In genomic region chr11:10724991-10725390, GRCm38 (mm10) we compare ENCODE assay signal across 28 mouse cellular contexts.
"Had no signal": no experiment of that assay in that cellular context is flagged by ENCODE, and none has a peak within 500 bp of the region (broad histone marks: within the 10 kb centered on the region; RNA-seq: fewer than 3 reads in every experiment).

No protein-coding gene starts in this region.

- H3K4me1 ChIP-seq: limb, embryonic 10.5 days; limb, embryonic 12.5 days; limb, embryonic 13.5 days; limb, embryonic 15.5 days; liver, embryonic 13.5 days; liver, embryonic 15.5 days; lung, embryonic 15.5 days; megakaryocyte, embryonic 14.5 days; midbrain, embryonic 10.5 days; midbrain, embryonic 12.5 days; midbrain, embryonic 13.5 days; midbrain, embryonic 15.5 days; neural tube, embryonic 12.5 days had no signal

- H3K9me3 ChIP-seq: limb, embryonic 10.5 days; limb, embryonic 12.5 days; limb, embryonic 13.5 days; limb, embryonic 15.5 days; liver, embryonic 12.5 days; liver, embryonic 13.5 days; liver, embryonic 15.5 days; lung, embryonic 15.5 days; midbrain, embryonic 10.5 days; midbrain, embryonic 12.5 days; midbrain, embryonic 13.5 days; midbrain, embryonic 15.5 days; neural tube, embryonic 12.5 days had no signal

- H3K27ac ChIP-seq: limb, embryonic 10.5 days; limb, embryonic 12.5 days; limb, embryonic 13.5 days; limb, embryonic 15.5 days; liver, embryonic 12.5 days; liver, embryonic 13.5 days; liver, embryonic 14.5 days; liver, embryonic 15.5 days; lung, embryonic 15.5 days; macrophage; midbrain, embryonic 10.5 days; midbrain, embryonic 12.5 days; midbrain, embryonic 13.5 days; midbrain, embryonic 15.5 days; neural tube, embryonic 12.5 days had no signal

- H3K9ac ChIP-seq: limb, embryonic 12.5 days; limb, embryonic 13.5 days; limb, embryonic 15.5 days; liver, embryonic 12.5 days; liver, embryonic 13.5 days; liver, embryonic 14.5 days; liver, embryonic 15.5 days; liver, postnatal 0 days; lung, embryonic 14.5 days; lung, embryonic 15.5 days; midbrain, embryonic 12.5 days; midbrain, embryonic 13.5 days; midbrain, embryonic 15.5 days; neural tube, embryonic 12.5 days had no signal

- H3K4me3 ChIP-seq: limb, embryonic 10.5 days; limb, embryonic 12.5 days; limb, embryonic 13.5 days; limb, embryonic 15.5 days; liver, embryonic 12.5 days; liver, embryonic 13.5 days; liver, embryonic 15.5 days; lung, embryonic 15.5 days; megakaryocyte, embryonic 14.5 days; midbrain, embryonic 10.5 days; midbrain, embryonic 12.5 days; midbrain, embryonic 13.5 days; midbrain, embryonic 15.5 days; myocyte; neural tube, embryonic 12.5 days had no signal

- DNase-seq: left cerebral cortex, postnatal 4 days; liver; liver, embryonic 13.5 days; liver, postnatal 0 days; lung, adult 18-20 months; lung, adult 2 months; lung, embryonic 14.5 days; lung, postnatal 10 days; lung, postnatal 14 days; lung, postnatal 36 days; lung, postnatal 4 days; midbrain, embryonic 14.5 days had no signal

- H3K36me3 ChIP-seq: limb, embryonic 10.5 days; limb, embryonic 12.5 days; limb, embryonic 13.5 days; limb, embryonic 15.5 days; liver, embryonic 12.5 days; liver, embryonic 13.5 days; liver, embryonic 15.5 days; lung, embryonic 15.5 days; midbrain, embryonic 10.5 days; midbrain, embryonic 12.5 days; midbrain, embryonic 13.5 days; midbrain, embryonic 15.5 days; neural tube, embryonic 12.5 days had no signal

- H3K27me3 ChIP-seq: limb, embryonic 12.5 days; limb, embryonic 13.5 days; limb, embryonic 15.5 days; liver, embryonic 12.5 days; liver, embryonic 13.5 days; liver, embryonic 15.5 days; lung, embryonic 15.5 days; megakaryocyte, embryonic 14.5 days; midbrain, embryonic 12.5 days; midbrain, embryonic 13.5 days; midbrain, embryonic 15.5 days; neural tube, embryonic 12.5 days had no signal
